Mouse (Mus musculus) left cerebral cortex, postnatal 4 days (tissue): ENCODE results near the gene Gse1. TPM values are rescaled to one million over a fixed set of nuclear protein-coding genes. Genes with fewer than 3 reads are reported as not detected.

Source experiments
- DNase-seq: peaks from one replicate; pipeline ENCODE4 v3.0.0-alpha.2; 2022
- intact Hi-C: fragments of 180-260 bp; cut with DNase I; formaldehyde crosslinking; loops from one replicate; pipeline ENCODE4 v1.15.1; 2025
- total RNA-seq, 2 experiments: library from RNA; stranded (reverse); gene quantifications; 2 replicates each; pipeline ENCODE4 v1.2.3; 2021

Gene Gse1
- total RNA-seq, 2 experiments from 2014 or later = 57.4 to 59.3 TPM

DNA sequence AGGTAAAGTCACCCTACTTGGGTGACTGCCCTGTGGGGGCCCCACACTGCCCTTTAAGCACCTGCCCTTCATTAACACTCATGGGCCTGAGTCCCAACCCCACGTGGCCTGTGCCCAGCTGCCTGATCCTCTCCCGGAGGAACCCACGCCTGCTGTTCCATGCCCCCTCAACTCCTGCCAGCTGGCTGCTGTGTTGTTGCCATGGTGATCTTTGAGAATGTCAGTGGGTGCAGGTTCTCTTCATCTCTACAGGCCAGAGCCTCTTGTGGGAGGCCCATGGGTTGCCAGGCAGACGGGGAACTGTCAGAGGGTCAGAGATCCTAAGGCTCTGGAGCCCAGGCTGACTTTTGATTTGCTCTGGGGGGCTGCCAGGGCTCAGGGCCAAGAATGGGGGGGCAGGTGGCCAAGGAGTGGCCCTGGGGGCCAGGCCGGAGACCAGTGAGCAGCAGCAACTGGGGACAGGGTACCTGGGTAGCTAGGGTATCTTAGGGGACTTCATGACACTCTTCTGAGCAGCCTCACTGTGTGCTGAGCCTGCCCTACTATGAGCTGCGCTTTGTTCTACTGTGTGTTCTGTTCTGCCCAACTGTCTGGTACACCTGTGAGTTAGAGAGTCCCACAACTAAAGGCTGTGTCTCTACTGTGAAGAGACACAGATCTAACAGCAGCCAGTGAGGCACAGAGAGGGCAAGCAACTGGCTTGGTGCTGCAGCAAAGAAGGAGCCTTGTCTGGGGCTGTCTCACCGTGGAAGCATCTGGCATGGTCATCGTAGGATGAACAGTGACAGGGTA is 64.3 kb downstream of the Gse1 start:
- intact Hi-C loops = no loop called here
- peak; percentile 91 for DNase-seq

- no peak for DNase-seq
- intact Hi-C loops = no loop called here
Measured at GRCm38 (mm10) chr8:120293421-120294357, 65.4 kb downstream of the Gse1 start.

DNA sequence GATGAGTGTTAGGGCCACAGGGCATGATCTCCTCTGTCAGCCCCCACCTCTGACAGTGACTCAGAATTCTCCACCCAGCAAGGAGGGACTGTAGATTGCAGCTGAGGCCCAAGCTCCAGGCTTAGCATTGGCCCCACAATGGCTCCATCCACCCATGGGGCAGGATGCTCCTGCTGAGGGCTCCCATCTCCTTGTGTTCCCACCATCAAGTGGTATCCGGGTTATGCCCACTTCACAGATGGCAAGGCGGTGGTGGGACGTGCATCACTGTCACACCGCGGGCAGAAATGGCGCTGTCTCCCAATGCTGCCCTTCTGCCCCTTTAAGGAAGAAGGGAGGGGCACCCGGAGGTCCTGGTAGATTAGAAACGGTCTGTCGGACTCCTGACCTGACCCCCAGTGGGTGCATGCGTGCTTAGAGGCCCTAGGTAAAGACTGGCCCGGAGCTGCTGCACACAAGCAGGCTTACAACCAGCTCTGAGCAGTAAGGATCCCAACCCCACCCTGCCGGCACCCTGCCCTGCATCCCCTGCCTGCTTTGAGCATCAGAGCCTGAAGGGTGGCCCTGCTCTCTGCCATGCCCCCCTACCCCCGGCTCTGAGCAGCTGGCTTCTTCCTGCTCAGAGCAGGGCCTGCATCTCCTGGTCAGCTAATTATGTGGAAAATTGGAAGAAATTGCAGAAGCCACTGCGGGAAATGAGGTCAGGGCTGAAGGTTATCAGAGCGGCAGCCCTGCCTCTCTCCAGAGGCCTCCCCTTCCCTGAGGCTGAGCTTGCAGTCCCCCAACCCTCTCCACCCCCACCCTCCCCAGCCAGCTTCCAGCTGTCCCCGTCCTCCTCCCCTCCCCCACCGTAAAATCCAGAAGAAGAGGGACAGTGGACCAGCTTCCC is 67.0 kb downstream of the Gse1 start:
- DNase-seq = peak; percentile 65
- intact Hi-C loops = no loop called here

DNA sequence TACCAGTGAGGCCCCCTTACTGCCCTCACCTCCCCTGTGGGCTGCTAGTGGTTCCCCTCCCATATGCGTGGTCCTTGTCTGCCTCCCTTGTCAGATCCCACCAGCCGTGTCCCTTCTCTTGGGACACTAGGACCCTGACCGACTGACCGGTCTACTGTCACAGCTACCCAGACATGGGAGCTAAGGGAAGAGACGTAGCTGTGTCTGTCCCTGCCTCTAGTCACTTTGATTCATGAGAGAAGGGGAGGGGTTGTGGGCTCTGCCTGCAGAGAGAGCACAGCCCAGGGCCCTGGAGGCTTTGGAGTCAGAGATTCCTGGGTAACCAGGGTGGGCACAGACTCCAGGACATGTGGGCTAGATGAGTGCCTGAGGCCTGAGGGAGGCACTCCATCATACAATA is 68.7 kb downstream of the Gse1 start:
- intact Hi-C loops = no loop called here
- no peak for DNase-seq

DNA sequence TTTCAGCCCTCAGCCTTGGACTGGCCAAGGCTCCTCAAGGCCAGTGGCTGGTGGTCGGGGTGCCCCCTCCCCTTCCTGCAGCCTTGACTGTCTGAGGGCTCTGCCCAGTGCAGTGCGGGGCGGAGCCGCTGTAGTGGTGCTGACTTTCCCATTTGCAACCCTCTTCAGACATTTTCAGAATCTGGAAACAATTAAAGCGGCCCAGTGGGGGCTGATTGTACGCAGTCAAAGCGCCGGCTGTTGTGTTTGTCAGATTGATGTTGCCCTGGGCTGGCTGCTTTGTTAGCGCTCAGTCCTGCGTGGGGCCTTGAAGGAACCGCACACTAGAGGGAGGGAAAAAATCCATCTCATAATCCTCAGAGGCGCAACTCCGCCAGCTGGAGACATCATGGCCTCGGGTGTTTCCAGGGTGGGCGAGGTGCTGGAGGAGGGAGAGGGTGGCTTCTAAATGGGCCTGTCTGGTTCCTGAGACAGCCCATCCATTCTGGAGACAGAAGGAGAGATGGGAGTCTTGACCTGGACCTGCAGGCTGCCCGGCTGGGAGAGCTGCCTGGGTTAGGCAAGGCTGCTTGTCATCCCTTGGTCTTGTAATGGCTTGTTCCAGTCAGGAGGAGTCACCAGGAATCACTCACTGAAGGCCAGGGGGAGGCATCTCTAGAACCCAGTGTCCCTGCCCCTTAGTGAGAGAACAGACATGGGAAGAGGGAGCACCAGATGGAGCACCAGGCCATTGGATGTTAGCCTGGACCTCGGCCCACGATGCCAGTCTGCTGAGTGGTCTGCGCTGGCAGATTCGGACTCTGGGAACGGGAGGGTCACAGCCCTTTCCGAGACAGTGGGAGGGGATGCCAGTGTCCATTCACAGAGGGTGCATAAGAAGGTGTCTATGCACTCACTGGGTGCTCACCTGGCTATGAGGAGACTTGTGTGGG is 70.6 kb downstream of the Gse1 start:
- intact Hi-C loops = no loop called here
- peak; percentile 56 for DNase-seq

DNA sequence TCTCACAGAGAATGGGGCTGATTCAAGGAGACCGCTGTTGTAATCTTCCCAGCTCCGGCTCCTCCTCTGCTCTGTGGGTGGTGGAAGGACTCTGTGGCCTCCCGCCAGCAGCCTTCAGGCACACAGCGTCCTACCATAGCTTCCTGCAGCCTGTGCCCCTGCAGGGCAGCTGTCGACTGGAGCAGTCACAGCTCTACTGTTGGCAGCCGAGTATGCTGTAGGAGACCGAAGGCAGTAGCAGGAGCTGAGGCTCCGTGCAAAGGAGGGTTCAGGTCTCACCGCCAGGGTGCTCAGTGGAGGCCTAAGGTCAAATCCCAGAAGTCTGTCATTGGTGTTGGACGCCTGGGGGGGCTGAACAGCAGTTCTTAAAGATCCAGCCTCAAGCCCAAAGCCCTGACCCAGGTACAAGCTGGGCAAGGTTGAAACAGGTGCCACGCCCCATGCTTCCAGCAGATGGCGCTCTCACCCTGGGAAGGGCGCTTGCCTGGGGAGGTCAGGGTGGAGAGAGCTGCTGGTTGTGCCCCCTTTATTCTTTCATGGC is 72.4 kb downstream of the Gse1 start:
- peak; percentile 88 for DNase-seq
- intact Hi-C loops = loop anchor here (5.0 kb wide), 1 partner anchor 237 kb away; no protein-coding TSS in a partner anchor

- intact Hi-C loops = loop anchor here (5.0 kb wide), 1 partner anchor 234 kb away; no protein-coding TSS in a partner anchor
- peak; percentile 61 for DNase-seq
Measured at GRCm38 (mm10) chr8:120302941-120303675, 74.9 kb downstream of the Gse1 start.

- DNase-seq = peak; percentile 78
Measured at GRCm38 (mm10) chr8:120304097-120304496, 75.8 kb downstream of the Gse1 start.

DNA sequence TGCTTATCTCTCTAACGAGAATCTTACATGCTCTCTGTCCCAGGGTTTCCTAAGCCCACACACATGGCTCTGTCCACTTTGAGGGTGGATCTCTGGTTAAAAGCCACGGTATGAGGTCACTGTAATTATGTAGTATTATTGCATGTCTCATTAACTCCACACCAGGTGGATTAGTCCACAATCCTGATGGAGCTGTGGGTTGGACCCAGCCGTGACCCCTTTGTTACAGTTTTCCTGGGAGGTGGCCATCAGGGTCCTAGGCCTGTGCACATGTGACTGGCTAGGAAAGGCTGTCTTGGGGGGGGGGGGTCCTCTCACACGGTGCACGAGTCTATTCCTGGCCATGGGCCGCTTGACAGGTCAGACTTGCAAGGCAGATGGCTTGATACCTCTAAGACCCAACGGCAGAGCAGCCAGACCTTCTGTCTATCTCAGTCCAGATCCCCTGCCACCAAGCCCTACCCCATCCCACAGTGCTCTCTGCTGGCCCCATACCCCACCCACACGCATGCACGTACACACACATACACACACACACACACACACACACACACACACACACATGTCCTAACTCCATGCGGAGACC is 77.6 kb downstream of the Gse1 start:
- intact Hi-C loops = no loop called here

More at GRCm38 (mm10) chr8:120304097-120304496, 75.8 kb downstream of the Gse1 start:
- intact Hi-C loops = loop anchor here (5.0 kb wide), 1 partner anchor 233 kb away; no protein-coding TSS in a partner anchor

GRCm38 (mm10) chr8:120307103-120307502 is 78.8 kb downstream of the Gse1 start:
- intact Hi-C loops = no loop called here
- peak; percentile 77 for DNase-seq

More for the DNA sequence above, 77.6 kb downstream of the Gse1 start:
- DNase-seq = peak; percentile 66

DNA sequence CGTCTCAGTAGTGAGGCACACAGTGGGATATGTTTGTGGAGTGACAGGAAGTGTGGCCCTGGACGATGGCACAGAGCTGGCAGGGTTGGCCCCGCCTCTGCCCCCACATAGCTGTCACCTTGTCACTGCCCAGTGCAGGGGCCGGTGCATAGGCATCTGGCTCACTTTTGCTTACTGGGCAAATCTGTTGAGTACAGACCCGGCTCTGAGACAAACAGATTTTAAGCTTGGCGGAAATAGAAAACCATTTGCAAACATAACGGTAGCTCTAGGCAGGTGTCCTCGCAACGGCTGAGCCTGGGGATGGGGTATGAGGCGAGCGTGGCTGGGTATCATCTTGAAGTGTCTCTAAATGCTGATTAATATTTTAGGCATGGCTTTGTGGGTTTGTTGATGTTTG is 79.3 kb downstream of the Gse1 start:
- intact Hi-C loops = no loop called here

DNA sequence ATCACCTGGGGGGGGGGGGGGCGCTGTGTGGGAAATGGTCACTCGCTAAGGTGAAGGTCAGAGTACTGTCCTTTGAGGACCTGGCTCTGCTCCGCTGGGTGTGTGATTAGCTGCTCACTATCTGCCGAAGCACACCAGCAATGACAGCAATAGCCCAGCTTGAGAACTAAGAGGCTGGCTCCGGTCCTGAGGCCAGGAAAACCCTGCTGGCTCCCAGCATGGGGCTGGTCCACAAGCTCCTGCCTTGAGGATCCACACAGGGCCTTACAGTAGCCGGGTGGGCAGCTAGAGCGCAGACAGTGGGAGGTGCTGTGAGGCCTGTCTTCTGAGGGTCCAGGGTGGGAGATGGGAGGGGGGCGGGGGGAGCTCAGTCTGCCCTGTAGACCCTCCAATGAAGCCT is 79.9 kb downstream of the Gse1 start:
- intact Hi-C loops = no loop called here
- peak; percentile 60 for DNase-seq

More for the DNA sequence above, 79.3 kb downstream of the Gse1 start:
- DNase-seq = no peak

DNA sequence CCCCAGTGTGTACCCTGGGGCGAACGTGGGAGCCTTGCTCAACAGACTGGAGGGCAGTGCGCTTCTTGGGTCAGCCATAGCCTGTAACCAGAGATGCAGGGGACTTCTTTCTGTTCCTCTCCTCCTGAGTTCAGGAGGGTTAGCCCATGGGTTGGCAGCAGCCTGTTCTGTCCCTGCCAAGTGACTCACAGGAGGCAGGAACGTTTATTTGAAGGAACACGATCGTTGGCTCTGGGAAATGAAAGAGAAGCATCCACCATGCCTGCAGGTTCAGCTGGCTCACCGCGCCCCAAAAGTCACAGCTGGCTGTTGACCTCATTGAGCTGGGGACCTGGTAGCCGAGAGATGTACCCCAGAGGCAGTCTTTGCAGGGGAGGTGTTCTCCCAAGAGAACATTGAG is 80.3 kb downstream of the Gse1 start:
- intact Hi-C loops = no loop called here
- peak; percentile 76 for DNase-seq

DNA sequence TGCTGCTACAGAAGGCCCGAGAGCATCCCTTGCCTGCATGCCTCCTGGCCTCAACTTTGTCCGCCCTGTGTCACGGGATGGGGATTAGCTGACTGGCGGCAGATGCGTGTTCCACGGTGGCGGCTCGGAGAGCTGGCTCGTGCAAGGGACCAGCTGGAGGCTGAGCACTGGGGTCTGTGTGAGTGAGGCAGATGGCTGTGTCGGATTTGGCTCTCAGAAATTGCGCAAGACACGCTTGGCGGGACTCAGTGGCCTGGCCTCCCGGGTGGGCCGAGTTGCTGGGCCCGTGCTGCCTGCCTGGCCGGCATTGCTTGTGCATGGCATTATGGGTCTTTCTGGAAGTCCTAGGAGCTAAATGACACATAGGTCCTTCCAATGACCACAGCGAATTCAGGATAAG is 81.1 kb downstream of the Gse1 start:
- DNase-seq = peak; percentile 94
- intact Hi-C loops = no loop called here

DNA sequence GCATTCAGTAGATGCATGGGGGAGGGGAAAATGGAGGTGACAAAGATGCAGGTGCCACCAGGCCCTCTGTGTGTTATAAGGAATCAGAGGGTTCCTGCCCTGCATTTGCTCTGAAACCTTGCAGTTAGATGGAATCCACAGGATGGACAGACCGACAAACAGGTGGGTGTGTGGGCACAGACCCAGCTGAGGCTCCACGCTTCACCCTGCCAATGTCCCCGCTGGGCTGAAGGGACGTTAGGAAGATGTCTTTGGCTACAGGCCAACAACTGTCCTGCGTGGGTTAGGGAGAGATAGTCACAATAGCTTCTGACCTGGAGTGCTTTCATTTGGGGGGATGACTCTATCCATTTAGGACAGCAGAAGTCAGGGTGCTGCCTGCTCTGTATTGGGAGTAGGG is 81.8 kb downstream of the Gse1 start:
- intact Hi-C loops = no loop called here
- no peak for DNase-seq

DNA sequence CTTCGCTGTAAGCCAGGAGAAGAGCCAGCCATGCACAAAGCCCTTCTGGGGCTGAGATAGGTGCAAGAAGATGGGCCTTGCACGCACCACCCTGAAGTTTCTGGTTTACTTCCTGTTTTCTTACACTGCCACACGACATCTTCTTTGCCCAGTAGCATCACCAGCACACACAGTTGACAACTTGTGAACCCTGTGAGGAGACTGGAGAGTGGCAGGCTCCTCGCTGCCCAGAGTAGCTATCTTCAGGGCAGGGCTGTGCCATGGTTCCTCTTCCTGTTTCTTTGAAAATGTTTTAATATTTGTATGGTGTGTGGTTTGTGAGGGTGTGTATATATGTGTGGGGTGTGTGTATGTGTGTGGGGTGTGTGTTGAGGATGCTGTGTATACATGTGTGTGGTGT is 84.2 kb downstream of the Gse1 start:
- intact Hi-C loops = no loop called here
- DNase-seq = no peak

DNA sequence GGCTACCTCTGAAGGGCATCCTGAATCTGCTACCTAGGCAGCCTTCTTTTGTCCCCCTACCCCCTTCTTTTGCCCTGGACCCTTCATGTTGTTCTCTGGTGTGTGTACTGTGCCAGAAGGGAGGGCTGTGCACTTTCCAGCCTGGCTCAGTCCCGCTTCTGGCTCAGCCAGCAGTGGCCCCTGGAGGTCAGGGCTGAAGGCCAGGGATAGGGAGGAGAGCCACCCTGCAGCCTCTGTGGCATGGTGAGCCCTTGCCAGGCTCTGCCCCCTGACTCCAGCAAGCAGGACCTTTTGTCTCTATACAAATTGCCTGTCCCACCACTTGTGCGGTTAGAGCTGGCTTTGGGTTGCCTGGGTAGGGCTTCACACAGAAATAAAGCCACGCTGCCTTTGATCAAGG is 85.4 kb downstream of the Gse1 start:
- DNase-seq = peak; percentile 52
- intact Hi-C loops = no loop called here

DNA sequence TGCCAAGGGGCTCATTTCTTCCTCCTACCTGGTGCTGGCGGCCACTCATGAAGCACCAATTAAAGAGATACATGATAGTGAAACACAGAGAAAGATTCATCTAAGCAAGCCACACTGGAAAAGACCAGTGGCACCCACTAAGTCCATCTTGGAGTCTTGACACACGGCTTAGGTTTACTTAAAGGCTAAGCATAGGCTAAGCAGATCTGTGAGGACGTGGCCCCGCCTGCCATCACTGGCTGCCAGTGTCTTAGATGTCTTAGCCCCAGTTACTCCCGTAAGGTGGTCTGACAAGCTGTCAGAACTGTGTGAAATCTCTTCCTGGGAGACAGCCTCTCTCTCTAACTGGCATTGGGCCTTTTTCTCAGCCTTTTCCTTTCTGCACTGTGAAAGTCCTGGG is 86.7 kb downstream of the Gse1 start:
- DNase-seq = no peak
- intact Hi-C loops = no loop called here
